Mouse (Mus musculus): ENCODE data around the gene Dbp. TPM values are rescaled to one million over a fixed set of nuclear protein-coding genes. Genes with fewer than 3 reads are reported as not detected.

Dbp gene
- polyA plus RNA-seq, 1 experiment from 2014 or later = 6.4 TPM

GRCm38 (mm10) chr7:45686841-45687240 lies 18.0 kb upstream of the Dbp start:
- H3K4me3 ChIP-seq (ENCODE audit: low read depth, low read length) = no peak overlapping the region
- H3K9me3 ChIP-seq (ENCODE audit: control insufficient read depth, low read depth, low read length) = no peaks in the 10 kb centered on the region
- no peak overlapping the region for H3K4me2 ChIP-seq (replicated peaks; ENCODE audit: low read depth, low read length)
- no peak overlapping the region for H3K27ac ChIP-seq (ENCODE audit: low read length)
- peaks cover 28% of the 10 kb centered on the region for H3K4me1 ChIP-seq (ENCODE audit: control insufficient read depth, insufficient read depth, low read length)
- no peak for ATAC-seq (ENCODE audit: insufficient number of reproducible peaks, insufficient read depth, low FRiP score, low read depth)
- H3K36me3 ChIP-seq (ENCODE audit: control insufficient read depth, insufficient read depth, low read length) = no peaks in the 10 kb centered on the region
- H3K9ac ChIP-seq (replicated peaks; ENCODE audit: low read depth, low read length) = no peak overlapping the region
- H3K27me3 ChIP-seq (ENCODE audit: control insufficient read depth, insufficient read depth, low read length) = no peaks in the 10 kb centered on the region
- WGBS = 65% methylated on average over 3 of the region's 3 CpGs

- Histone ChIP-seq H3K9me3 (ENCODE audit: control insufficient read depth, low read depth, low read length) (no peaks in the 10 kb centered on the region), H3K4me1 (ENCODE audit: control insufficient read depth, insufficient read depth, low read length) (peaks cover 22% of the 10 kb centered on the region), H3K36me3 (ENCODE audit: control insufficient read depth, insufficient read depth, low read length) (no peaks in the 10 kb centered on the region), H3K27ac (ENCODE audit: low read length) (no peak overlapping the region), H3K4me3 (ENCODE audit: low read depth, low read length) (no peak overlapping the region), H3K27me3 (ENCODE audit: control insufficient read depth, insufficient read depth, low read length) (no peaks in the 10 kb centered on the region), H3K9ac (replicated peaks; ENCODE audit: low read depth, low read length) (no peak overlapping the region), H3K4me2 (replicated peaks; ENCODE audit: low read depth, low read length) (no peak overlapping the region)
- WGBS = 69% methylated on average over 6 of the region's 6 CpGs
- ATAC-seq (ENCODE audit: insufficient number of reproducible peaks, insufficient read depth, low FRiP score, low read depth) = no peak
Measured at GRCm38 (mm10) chr7:45689099-45689498, 15.8 kb upstream of the Dbp start.

- H3K4me1 ChIP-seq (ENCODE audit: control insufficient read depth, insufficient read depth, low read length) = peaks cover 21% of the 10 kb centered on the region
- 64% methylated on average over 11 of the region's 11 CpGs for WGBS
- no peaks in the 10 kb centered on the region for H3K36me3 ChIP-seq (ENCODE audit: control insufficient read depth, insufficient read depth, low read length)
- H3K27ac ChIP-seq (ENCODE audit: low read length) = no peak overlapping the region
- no peak for ATAC-seq (ENCODE audit: insufficient number of reproducible peaks, insufficient read depth, low FRiP score, low read depth)
- H3K4me3 ChIP-seq (ENCODE audit: low read depth, low read length) = no peak overlapping the region
- no peak overlapping the region for H3K4me2 ChIP-seq (replicated peaks; ENCODE audit: low read depth, low read length)
- H3K9ac ChIP-seq (replicated peaks; ENCODE audit: low read depth, low read length) = no peak overlapping the region
- no peaks in the 10 kb centered on the region for H3K27me3 ChIP-seq (ENCODE audit: control insufficient read depth, insufficient read depth, low read length)
- H3K9me3 ChIP-seq (ENCODE audit: control insufficient read depth, low read depth, low read length) = no peaks in the 10 kb centered on the region
Measured at GRCm38 (mm10) chr7:45689800-45690199, 15.1 kb upstream of the Dbp start.

- H3K9me3 ChIP-seq (ENCODE audit: control insufficient read depth, low read depth, low read length) = no peaks in the 10 kb centered on the region
- WGBS = 88% methylated on average over 2 of the region's 2 CpGs
- H3K27me3 ChIP-seq (ENCODE audit: control insufficient read depth, insufficient read depth, low read length) = no peaks in the 10 kb centered on the region
- H3K4me1 ChIP-seq (ENCODE audit: control insufficient read depth, insufficient read depth, low read length) = no peaks in the 10 kb centered on the region
- H3K4me3 ChIP-seq (ENCODE audit: low read depth, low read length) = no peak overlapping the region
- H3K4me2 ChIP-seq (replicated peaks; ENCODE audit: low read depth, low read length) = no peak overlapping the region
- no peak for ATAC-seq (ENCODE audit: insufficient number of reproducible peaks, insufficient read depth, low FRiP score, low read depth)
- no peaks in the 10 kb centered on the region for H3K36me3 ChIP-seq (ENCODE audit: control insufficient read depth, insufficient read depth, low read length)
- no peak overlapping the region for H3K9ac ChIP-seq (replicated peaks; ENCODE audit: low read depth, low read length)
- H3K27ac ChIP-seq (ENCODE audit: low read length) = no peak overlapping the region
Measured at GRCm38 (mm10) chr7:45692364-45692763, 12.5 kb upstream of the Dbp start.

GRCm38 (mm10) chr7:45693921-45694591 lies 10.8 kb upstream of the Dbp start, which contains the start of gene Sec1:
Sec1 (minus strand) TSS chr7:45694402.
- no peaks in the 10 kb centered on the region for H3K36me3 ChIP-seq (ENCODE audit: control insufficient read depth, insufficient read depth, low read length)
- no peak within 1 kb of the TSS for H3K4me3 ChIP-seq (ENCODE audit: low read depth, low read length)
- 0 out of 2 replicates have a peak, but pooled peaks cover 4% of the 10 kb centered on the region for H3K27me3 ChIP-seq (ENCODE audit: control insufficient read depth, insufficient read depth, low read length)
- no peak within 1 kb of the TSS for H3K27ac ChIP-seq (ENCODE audit: low read length)
- no peak for ATAC-seq (ENCODE audit: insufficient number of reproducible peaks, insufficient read depth, low FRiP score, low read depth)
- 89% methylated on average over 50 of the region's 50 CpGs for WGBS
- H3K4me2 ChIP-seq (replicated peaks; ENCODE audit: low read depth, low read length) = no peak within 1 kb of the TSS
- no peaks in the 10 kb centered on the region for H3K9me3 ChIP-seq (ENCODE audit: control insufficient read depth, low read depth, low read length)
- H3K4me1 ChIP-seq (ENCODE audit: control insufficient read depth, insufficient read depth, low read length) = no peaks in the 10 kb centered on the region
- no peak within 1 kb of the TSS for H3K9ac ChIP-seq (replicated peaks; ENCODE audit: low read depth, low read length)

- H3K27ac ChIP-seq (ENCODE audit: low read length) = no peak overlapping the region
Measured at GRCm38 (mm10) chr7:45695098-45695497, 9.8 kb upstream of the Dbp start.

GRCm38 (mm10) chr7:45697894-45698293 lies 7.0 kb upstream of the Dbp start:
- H3K4me2 ChIP-seq (replicated peaks; ENCODE audit: low read depth, low read length) = no peak overlapping the region
- 0 out of 2 replicates have a peak, but pooled peaks cover 4% of the 10 kb centered on the region for H3K27me3 ChIP-seq (ENCODE audit: control insufficient read depth, insufficient read depth, low read length)
- ATAC-seq (ENCODE audit: insufficient number of reproducible peaks, insufficient read depth, low FRiP score, low read depth) = no peak
- peaks cover 17% of the 10 kb centered on the region; the same call in 1 of the 2 replicates for H3K4me1 ChIP-seq (ENCODE audit: control insufficient read depth, insufficient read depth, low read length)
- H3K4me3 ChIP-seq (ENCODE audit: low read depth, low read length) = no peak overlapping the region
- H3K27ac ChIP-seq (ENCODE audit: low read length) = no peak overlapping the region
- 89% methylated on average over 6 of the region's 7 CpGs for WGBS
- H3K36me3 ChIP-seq (ENCODE audit: control insufficient read depth, insufficient read depth, low read length) = no peaks in the 10 kb centered on the region
- no peak overlapping the region for H3K9ac ChIP-seq (replicated peaks; ENCODE audit: low read depth, low read length)
- H3K9me3 ChIP-seq (ENCODE audit: control insufficient read depth, low read depth, low read length) = no peaks in the 10 kb centered on the region

More at GRCm38 (mm10) chr7:45695098-45695497, 9.8 kb upstream of the Dbp start:
- no peak for ATAC-seq (ENCODE audit: insufficient number of reproducible peaks, insufficient read depth, low FRiP score, low read depth)
- Histone ChIP-seq H3K4me1 (ENCODE audit: control insufficient read depth, insufficient read depth, low read length) (peaks cover 5% of the 10 kb centered on the region; the same call in 1 of the 2 replicates), H3K36me3 (ENCODE audit: control insufficient read depth, insufficient read depth, low read length) (no peaks in the 10 kb centered on the region), H3K4me2 (replicated peaks; ENCODE audit: low read depth, low read length) (no peak overlapping the region), H3K27me3 (ENCODE audit: control insufficient read depth, insufficient read depth, low read length) (0 out of 2 replicates have a peak, but pooled peaks cover 4% of the 10 kb centered on the region), H3K9ac (replicated peaks; ENCODE audit: low read depth, low read length) (no peak overlapping the region), H3K4me3 (ENCODE audit: low read depth, low read length) (no peak overlapping the region), H3K9me3 (ENCODE audit: control insufficient read depth, low read depth, low read length) (no peaks in the 10 kb centered on the region)
- WGBS = 11% methylated on average over 6 of the region's 6 CpGs

- no peak for ATAC-seq (ENCODE audit: insufficient number of reproducible peaks, insufficient read depth, low FRiP score, low read depth)
- 2% methylated on average over 36 of the region's 36 CpGs for WGBS
- peaks cover 27% of the 10 kb centered on the region for H3K4me1 ChIP-seq (ENCODE audit: control insufficient read depth, insufficient read depth, low read length)
- peak within 1 kb of the TSS; percentile 73 for H3K4me2 ChIP-seq (replicated peaks; ENCODE audit: low read depth, low read length)
- peak within 1 kb of the TSS; percentile 39 for H3K4me3 ChIP-seq (ENCODE audit: low read depth, low read length)
- H3K36me3 ChIP-seq (ENCODE audit: control insufficient read depth, insufficient read depth, low read length) = no peaks in the 10 kb centered on the region
- no peaks in the 10 kb centered on the region for H3K9me3 ChIP-seq (ENCODE audit: control insufficient read depth, low read depth, low read length)
- H3K9ac ChIP-seq (replicated peaks; ENCODE audit: low read depth, low read length) = peak within 1 kb of the TSS; percentile 55; the same call in 1 of the 2 replicates
- H3K27ac ChIP-seq (ENCODE audit: low read length) = no peak within 1 kb of the TSS
- 0 out of 2 replicates have a peak, but pooled peaks cover 4% of the 10 kb centered on the region for H3K27me3 ChIP-seq (ENCODE audit: control insufficient read depth, insufficient read depth, low read length)
Measured at GRCm38 (mm10) chr7:45699523-45700141, 5.3 kb upstream of the Dbp start, which contains the start of gene Car11. Car11 (plus strand) TSS chr7:45699843.
